Mouse (Mus musculus): ENCODE results near the gene Pxk.

DNA sequence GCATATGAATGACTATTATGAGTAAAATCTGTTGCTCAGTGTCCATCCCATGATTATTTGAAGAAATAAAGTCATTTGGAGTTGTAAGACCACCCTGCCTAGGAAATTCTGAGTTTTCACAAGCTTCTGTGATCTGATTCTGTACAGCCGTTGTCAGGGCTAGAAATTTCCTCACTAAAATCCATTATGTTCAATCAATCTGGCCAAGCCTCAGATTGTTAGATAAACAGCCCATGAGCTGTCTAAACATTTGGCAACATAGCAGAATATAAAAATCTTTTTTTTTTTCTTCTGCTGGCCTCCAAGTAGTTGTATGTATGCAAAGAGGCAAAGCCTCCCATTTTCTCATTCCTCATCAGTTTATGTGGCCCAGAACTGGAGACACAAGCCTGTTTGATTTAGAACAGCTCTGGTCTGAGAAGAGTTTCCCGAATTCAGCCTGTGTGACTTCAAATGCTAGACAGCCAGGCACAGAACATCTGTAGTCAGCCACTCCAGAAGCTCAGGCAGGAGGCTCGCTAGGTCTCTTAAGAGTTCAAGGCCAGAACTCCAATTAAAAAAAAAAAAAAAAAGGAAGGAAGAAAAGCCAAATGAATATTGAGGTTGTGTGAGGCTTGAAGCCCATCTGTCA lies 3.0 kb upstream of the Pxk start:
- no peak for TF ChIP-seq CTCF (IDR thresholded peaks at IDR 0.05; ENCODE audit: low read depth, low read length)
- TF ChIP-seq TAL1 (conservative IDR thresholded peaks at IDR 0.05; ENCODE audit: low read depth, low read length) = no peak
- no peak for TF ChIP-seq GATA1 (IDR thresholded peaks at IDR 0.05; ENCODE audit: borderline replicate concordance, low read length)

Measured in G1E (cell line).